8 mouse cellular contexts compared by ENCODE assay signal in the genomic region with DNA sequence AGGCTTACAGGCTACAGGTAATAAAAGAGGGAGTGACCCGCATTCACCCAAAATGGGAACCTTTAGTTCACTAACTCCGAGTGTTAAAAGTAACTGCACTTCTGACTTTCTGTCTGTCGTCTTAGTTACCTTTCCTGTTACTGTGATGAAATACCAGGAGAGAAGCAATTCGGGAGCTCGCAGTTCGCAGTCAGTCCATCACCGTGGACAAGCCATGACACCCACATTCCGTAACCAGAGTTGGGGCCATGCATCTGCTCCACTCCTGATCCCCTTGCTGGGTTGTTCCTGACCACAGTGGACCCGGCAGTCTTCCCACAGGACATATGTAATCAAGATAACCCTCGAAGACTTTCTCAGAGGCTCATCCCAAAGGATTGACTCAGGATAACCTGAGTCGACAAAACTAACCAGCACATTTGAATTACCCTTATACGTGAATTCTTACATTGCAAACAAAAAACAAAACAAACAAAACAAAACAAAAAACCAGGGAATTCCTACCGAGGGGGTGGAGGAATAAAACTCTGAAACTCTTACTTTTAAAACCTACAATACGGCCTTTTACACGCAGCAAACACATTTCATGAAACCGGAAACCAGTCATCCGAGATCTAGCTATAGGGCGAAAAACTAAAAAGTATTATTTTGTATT. TPM values are rescaled to one million over a fixed set of nuclear protein-coding genes. Genes with fewer than 3 reads are reported as not detected.
DNase-seq lines count a peak whose midpoint lies in the region; ATAC-seq lines count a peak whose summit lies in the region.

No protein-coding gene starts in this region.

- no peaks in the 10 kb centered on the region for H3K27me3 ChIP-seq in kidney, embryonic 15.5 days
- H3K27me3 ChIP-seq in hindbrain, embryonic 13.5 days = no peaks in the 10 kb centered on the region

- intact Hi-C loops in left cerebral cortex, postnatal 14 days (cut with DNase I) = no loop called here

- H3K27ac ChIP-seq in kidney, embryonic 15.5 days = peak overlapping the region; percentile 99
- H3K27ac ChIP-seq in brown adipose tissue, adult 24 weeks (replicated peaks; ENCODE audit: low read depth, low read length) = peak overlapping the region; percentile 97
- peak overlapping the region; percentile 94 for H3K27ac ChIP-seq in hindbrain, embryonic 13.5 days

- 0 out of 2 replicates have a peak, but pooled peaks have one; percentile 27 for ATAC-seq in kidney, embryonic 15.5 days (replicated peaks; ENCODE audit: low FRiP score)
- no peak for ATAC-seq in hindbrain, embryonic 13.5 days (ENCODE audit: low FRiP score)
- ATAC-seq in megakaryocyte, adult 5-6 weeks (ENCODE audit: poor library complexity, severe bottlenecking) = peak; percentile 25; the same call in 1 of the 2 replicates

- 24% methylated on average over 18 of the region's 18 CpGs for WGBS in kidney, embryonic 15.5 days
- 42% methylated on average over 18 of the region's 18 CpGs for WGBS in hindbrain, embryonic 13.5 days

- H3K9me3 ChIP-seq in kidney, embryonic 15.5 days (replicated peaks) = no peaks in the 10 kb centered on the region
- no peaks in the 10 kb centered on the region for H3K9me3 ChIP-seq in hindbrain, embryonic 13.5 days

- peaks cover 12% of the 10 kb centered on the region for H3K4me1 ChIP-seq in kidney, embryonic 15.5 days
- peaks cover 6% of the 10 kb centered on the region for H3K4me1 ChIP-seq in brown adipose tissue, adult 24 weeks (ENCODE audit: control insufficient read depth, insufficient read depth, insufficient read length, low read length)
- peaks cover 9% of the 10 kb centered on the region for H3K4me1 ChIP-seq in hindbrain, embryonic 13.5 days (replicated peaks)

- DNase-seq in kidney, adult 8-10 months = no peak
- DNase-seq in frontal cortex, postnatal 36 days (ENCODE audit: low spot score in 2 of 2) = no peak
- DNase-seq in left cerebral cortex, postnatal 14 days (ENCODE audit: low spot score in 2 of 2) = no peak
- no peak for DNase-seq in thymus, adult 18-20 months

- peak overlapping the region; percentile 59 for H3K4me2 ChIP-seq in kidney, embryonic 15.5 days
- peak overlapping the region; percentile 60 for H3K4me2 ChIP-seq in hindbrain, embryonic 13.5 days

- no peaks in the 10 kb centered on the region for H3K36me3 ChIP-seq in kidney, embryonic 15.5 days
- no peaks in the 10 kb centered on the region for H3K36me3 ChIP-seq in hindbrain, embryonic 13.5 days

- peak overlapping the region; percentile 63 for H3K4me3 ChIP-seq in kidney, embryonic 15.5 days (replicated peaks)
- H3K4me3 ChIP-seq in brown adipose tissue, adult 24 weeks (ENCODE audit: insufficient read depth, low read depth, low read length) = peak overlapping the region; percentile 90
- peak overlapping the region; percentile 61 for H3K4me3 ChIP-seq in hindbrain, embryonic 13.5 days

- H3K9ac ChIP-seq in kidney, embryonic 15.5 days = peak overlapping the region; percentile 62
- H3K9ac ChIP-seq in hindbrain, embryonic 13.5 days = peak overlapping the region; percentile 82

RNA-seq across cellular contexts. Expression of gene Kpna2, which starts 12.5 kb away (rescaled TPM):
- 407 and 415 TPM in 2 replicates for polyA plus RNA-seq in kidney, embryonic 15.5 days (2015; fragmentation: Nextera tagmentation; extraction: Ambion mirVana)
- 11.1 and 13.8 TPM in 2 replicates for polyA plus RNA-seq in brown adipose tissue, adult 24 weeks (2012; ENCODE audit: insufficient read depth, insufficient read length, missing spikeins)
- polyA plus RNA-seq in hindbrain, embryonic 13.5 days (2015; fragmentation: Nextera tagmentation; extraction: Ambion mirVana) = 189 TPM in 2 replicates
- total RNA-seq in megakaryocyte, adult 5-6 weeks (2015) = 355 and 377 TPM in 2 replicates
- total RNA-seq in megakaryocyte, adult 5-6 weeks (2017) = 262 and 286 TPM in 2 replicates
- total RNA-seq in left cerebral cortex, postnatal 14 days (2021) = 10 to 100 TPM; 29.9 to 37.7 TPM

RNA-seq across cellular contexts. Expression of gene 1810010H24Rik, which starts 13.7 kb away (rescaled TPM):
- 1.7 and 2.1 TPM in 2 replicates for polyA plus RNA-seq in kidney, embryonic 15.5 days (2015; fragmentation: Nextera tagmentation; extraction: Ambion mirVana)
- 2.5 and 2.8 TPM in 2 replicates for polyA plus RNA-seq in brown adipose tissue, adult 24 weeks (2012; ENCODE audit: insufficient read depth, insufficient read length, missing spikeins)
- polyA plus RNA-seq in hindbrain, embryonic 13.5 days (2015; fragmentation: Nextera tagmentation; extraction: Ambion mirVana) = 5.4 and 5.6 TPM in 2 replicates
- 0.87 and 0.93 TPM in 2 replicates for total RNA-seq in megakaryocyte, adult 5-6 weeks (2015)
- 0.15 and 0.41 TPM in 2 replicates for total RNA-seq in megakaryocyte, adult 5-6 weeks (2017)
- total RNA-seq in left cerebral cortex, postnatal 14 days (2021) = 1 to 10 TPM; 2.7 to 3.8 TPM

Comparison
In these comparisons a context has a peak if more than half of its experiments do, and no peak if none do; other contexts are left out.
1. RNA of gene Kpna2, which starts 12.5 kb away (polyA plus RNA-seq): 407 to 415 TPM in kidney, embryonic 15.5 days and 189 TPM in hindbrain, embryonic 13.5 days; 11.1 to 13.8 TPM in brown adipose tissue, adult 24 weeks; every median in the first group is over 10 times any median in the second.
2. Peak in every context shown above with its lines, with median percentiles within 50 percentile points of each other: H3K27ac ChIP-seq and H3K4me3 ChIP-seq.